Mouse (Mus musculus) hindbrain, embryonic 12.5 days (tissue): Measurements from ENCODE around the gene Shisa6. TPM values are rescaled to one million over a fixed set of nuclear protein-coding genes. Genes with fewer than 3 reads are reported as not detected.

Experiments
- ATAC-seq: fragments of 200-750 bp; cut with Nextera tagmentation; 2 replicates; pipeline ENCODE4 v1.8.0; 2017; ENCODE audit warnings: moderate TSS enrichment; ENCODE audit not compliant: low FRiP score
- H3K27ac ChIP-seq: fragments of 300-500 bp; sonication (generic); 2 replicates; pipeline ENCODE4 v1.5.1; 2016; ENCODE audit warnings: mild to moderate bottlenecking
- H3K27me3 ChIP-seq: fragments of 300-500 bp; sonication (generic); 2 replicates; pipeline ENCODE4 v1.6.1; 2016; ENCODE audit warnings: mild to moderate bottlenecking
- H3K36me3 ChIP-seq: fragments of 300-500 bp; sonication (generic); 2 replicates; pipeline ENCODE4 v1.6.1; 2016; ENCODE audit warnings: mild to moderate bottlenecking
- H3K4me1 ChIP-seq: fragments of 300-500 bp; sonication (generic); 2 replicates; pipeline ENCODE4 v1.6.1; 2016
- H3K4me2 ChIP-seq: fragments of 300-500 bp; sonication (generic); replicated peaks from 2 replicates; pipeline ENCODE4 v1.6.1; 2016; ENCODE audit warnings: mild to moderate bottlenecking
- H3K4me3 ChIP-seq: fragments of 300-500 bp; sonication (generic); 2 replicates; pipeline ENCODE4 v1.5.1; 2016; ENCODE audit warnings: mild to moderate bottlenecking
- H3K9ac ChIP-seq: fragments of 300-500 bp; sonication (generic); 2 replicates; pipeline ENCODE4 v1.6.1; 2016; ENCODE audit warnings: mild to moderate bottlenecking, moderate library complexity
- H3K9me3 ChIP-seq: fragments of 300-500 bp; sonication (generic); replicated peaks from 2 replicates; pipeline ENCODE4 v1.6.1; 2016; ENCODE audit warnings: mild to moderate bottlenecking
- WGBS: fragments of 180-500 bp; shearing (Covaris S2); methylation state at CpG from one replicate; pipeline ENCODE4 v1.1.7; 2016; 5-methylcytosine and 5-hydroxymethylcytosine counted together
- polyA plus RNA-seq: library from polyadenylated mRNA; unstranded; fragments of >200 nt; fragmentation: Nextera tagmentation; extraction: Ambion mirVana; gene quantifications from 2 replicates; pipeline ENCODE4 v1.2.1, GENCODE M21; 2016

The Shisa6 gene
- polyA plus RNA-seq: 0.93 and 2.7 TPM in 2 replicates

DNA sequence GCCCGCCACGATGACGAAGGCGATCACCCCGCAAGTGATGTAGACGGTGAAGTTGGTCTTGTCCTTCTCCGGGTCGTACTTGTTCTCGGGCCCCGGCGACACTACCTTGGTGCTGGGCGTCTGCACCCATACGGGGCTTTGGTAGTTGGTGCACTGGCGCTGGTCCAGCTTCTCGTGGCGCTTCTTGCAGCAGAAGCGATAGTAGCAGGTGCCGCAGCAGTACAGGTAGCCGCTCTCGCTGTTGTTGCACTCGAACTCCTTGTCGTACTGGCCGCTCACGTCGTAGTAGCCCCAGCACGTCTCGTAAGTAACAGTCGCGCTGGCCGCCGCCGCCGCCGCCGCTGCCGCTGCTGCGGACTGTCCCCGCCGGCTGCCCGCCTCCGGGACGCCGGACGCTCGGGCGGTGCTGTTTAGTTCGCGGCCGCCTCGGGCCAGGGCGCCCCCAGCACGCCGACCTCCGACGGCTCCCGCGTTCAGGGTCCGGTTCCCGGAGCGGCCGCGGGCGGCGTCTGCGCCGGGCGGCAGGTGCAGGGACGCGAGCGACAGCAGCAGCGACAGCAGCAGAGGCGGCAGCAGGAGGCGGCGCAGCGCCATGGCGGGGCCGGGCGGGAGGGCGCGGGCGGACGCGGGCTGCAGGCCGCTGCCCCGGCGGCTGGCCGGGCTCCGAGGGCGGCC is at the start of gene Shisa6:
Gene Shisa6 (minus strand): TSS at position 594 of the 675 bp plus-strand sequence.
- WGBS: 1% methylated on average over 78 of the region's 89 CpGs
- Histone ChIP-seq H3K9me3 (no peaks in the 10 kb centered on the region), H3K27ac (peak within 1 kb of the TSS; percentile 71), H3K4me2 (peak within 1 kb of the TSS; percentile 91), H3K9ac (peak within 1 kb of the TSS; percentile 71), H3K4me1 (peaks cover 19% of the 10 kb centered on the region), H3K27me3 (peaks cover 62% of the 10 kb centered on the region), H3K36me3 (no peaks in the 10 kb centered on the region), H3K4me3 (peak within 1 kb of the TSS; percentile 68)
- peak; percentile 66 for ATAC-seq

DNA sequence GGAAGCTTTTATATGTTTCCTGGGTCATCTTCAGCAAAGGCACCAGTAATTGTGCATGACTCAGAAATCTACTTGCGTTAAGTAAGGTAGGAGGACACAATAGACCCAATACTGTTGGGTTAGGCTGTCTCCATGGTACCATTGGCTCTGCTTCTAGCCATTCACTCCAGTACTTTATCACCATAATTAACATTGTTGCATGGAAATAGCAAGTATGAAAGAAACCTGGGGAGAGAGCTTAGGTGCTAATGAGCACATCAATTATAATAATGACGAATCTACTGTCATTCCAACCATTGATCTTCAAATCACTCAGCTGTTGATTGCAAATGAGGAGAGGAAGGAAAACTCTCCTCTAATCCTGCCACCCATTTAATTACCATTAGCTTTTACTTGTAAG is 48.1 kb upstream of the Shisa6 start:
- 18% methylated on average over 2 of the region's 2 CpGs for WGBS
- Histone ChIP-seq H3K36me3 (no peaks in the 10 kb centered on the region), H3K4me2 (no peak overlapping the region), H3K27ac (no peak overlapping the region), H3K4me1 (no peaks in the 10 kb centered on the region), H3K9ac (no peak overlapping the region), H3K4me3 (no peak overlapping the region), H3K9me3 (no peaks in the 10 kb centered on the region), H3K27me3 (peaks cover 7% of the 10 kb centered on the region; the same call in 1 of the 2 replicates)
- ATAC-seq: no peak

DNA sequence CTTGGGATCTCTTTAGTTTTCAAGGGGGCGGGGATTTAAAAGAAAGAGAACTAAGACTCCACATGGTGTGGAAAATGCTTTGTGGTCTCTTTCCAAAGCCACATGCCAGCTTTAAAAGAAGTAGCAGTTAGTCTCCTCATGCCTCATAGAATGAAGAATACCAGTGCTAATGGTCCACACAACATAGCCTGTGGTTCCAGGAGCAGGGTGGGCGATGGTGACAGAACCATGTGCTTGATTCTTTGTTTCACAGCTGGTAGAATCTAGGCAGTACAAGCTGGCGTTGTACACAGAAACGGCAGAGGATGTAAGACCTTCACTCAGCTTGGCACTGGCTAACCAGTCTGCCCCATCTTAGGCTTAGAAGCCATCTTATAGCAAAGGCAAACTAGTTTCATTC is 43.3 kb upstream of the Shisa6 start:
- H3K27me3 ChIP-seq: peaks cover 40% of the 10 kb centered on the region
- no peak overlapping the region for H3K4me2 ChIP-seq
- H3K27ac ChIP-seq: no peak overlapping the region
- no peaks in the 10 kb centered on the region for H3K36me3 ChIP-seq
- H3K4me3 ChIP-seq: no peak overlapping the region
- ATAC-seq: no peak
- 56% methylated on average over 4 of the region's 4 CpGs for WGBS
- H3K4me1 ChIP-seq: 0 out of 2 replicates have a peak, but pooled peaks cover 5% of the 10 kb centered on the region
- H3K9me3 ChIP-seq: no peaks in the 10 kb centered on the region
- H3K9ac ChIP-seq: no peak overlapping the region

DNA sequence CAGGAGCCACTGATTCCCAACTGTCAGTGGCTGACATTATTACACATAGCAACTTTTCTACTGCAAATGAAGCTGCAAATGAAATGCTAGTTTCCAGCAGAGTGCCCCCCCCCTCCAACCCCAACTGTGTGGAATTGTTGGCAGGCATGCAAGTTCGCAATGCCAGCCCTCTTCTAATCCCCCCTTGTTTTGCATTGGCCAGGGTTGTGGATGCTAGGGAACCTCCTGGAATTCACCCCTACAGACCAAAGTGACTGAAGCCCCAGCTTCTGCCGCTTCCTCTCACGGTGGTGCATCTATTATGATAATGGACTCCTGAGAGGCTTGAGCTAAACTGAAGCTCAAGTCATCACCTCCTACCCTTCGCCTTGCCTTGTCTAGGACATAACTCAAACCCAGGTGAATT is 42.6 kb upstream of the Shisa6 start:
- H3K27me3 ChIP-seq: peaks cover 40% of the 10 kb centered on the region
- H3K9me3 ChIP-seq: no peaks in the 10 kb centered on the region
- no peak overlapping the region for H3K4me2 ChIP-seq
- H3K9ac ChIP-seq: no peak overlapping the region
- no peaks in the 10 kb centered on the region for H3K36me3 ChIP-seq
- 0 out of 2 replicates have a peak, but pooled peaks cover 5% of the 10 kb centered on the region for H3K4me1 ChIP-seq
- H3K4me3 ChIP-seq: no peak overlapping the region
- WGBS: 10% methylated on average over 4 of the region's 4 CpGs
- ATAC-seq: no peak
- H3K27ac ChIP-seq: no peak overlapping the region

DNA sequence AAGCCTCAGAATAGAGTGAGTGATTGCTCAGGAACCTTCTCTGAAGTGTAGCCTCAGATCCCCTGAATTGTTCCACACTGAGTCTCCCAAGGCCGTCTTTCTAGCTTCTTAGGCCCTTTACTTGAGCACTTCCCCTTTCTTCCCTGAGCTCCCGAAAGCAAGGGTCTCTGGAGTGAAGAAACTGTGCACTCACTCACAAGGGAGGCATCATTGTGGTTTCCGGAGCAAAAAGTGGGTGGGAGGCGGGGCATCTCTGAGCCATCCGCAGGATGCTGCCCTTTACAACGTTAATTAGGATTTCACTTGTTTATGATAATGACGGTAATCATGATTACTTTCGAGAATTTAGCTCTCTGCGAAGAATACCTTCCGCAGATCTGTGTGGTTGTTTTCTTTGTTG is 41.6 kb upstream of the Shisa6 start:
- WGBS: 7% methylated on average over 10 of the region's 10 CpGs
- Histone ChIP-seq H3K4me2 (peak overlapping the region; percentile 22; the same call in 1 of the 2 replicates), H3K27me3 (peaks cover 40% of the 10 kb centered on the region), H3K4me3 (no peak overlapping the region), H3K9me3 (no peaks in the 10 kb centered on the region), H3K9ac (no peak overlapping the region), H3K36me3 (no peaks in the 10 kb centered on the region), H3K4me1 (0 out of 2 replicates have a peak, but pooled peaks cover 5% of the 10 kb centered on the region), H3K27ac (no peak overlapping the region)
- ATAC-seq: no peak

DNA sequence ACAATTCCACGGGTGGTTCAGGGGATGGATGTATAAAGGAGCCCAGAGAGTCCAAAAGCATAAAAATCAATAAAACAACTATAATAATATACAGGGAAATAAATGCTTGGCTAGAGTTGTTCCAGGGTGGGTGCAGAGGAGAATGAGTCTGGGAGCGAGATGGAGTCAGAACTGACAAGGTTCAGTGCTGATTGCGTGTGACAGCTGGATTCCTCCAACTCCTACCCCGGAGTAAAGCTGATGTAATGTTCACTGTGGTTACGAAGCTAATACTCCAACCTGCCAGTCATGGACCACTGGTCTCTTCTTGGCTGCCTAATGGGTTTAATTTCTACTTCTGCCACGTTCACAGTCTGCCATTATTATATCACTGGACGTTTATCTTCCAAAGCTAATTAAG is 36.5 kb upstream of the Shisa6 start:
- ATAC-seq: no peak
- WGBS: 76% methylated on average over 7 of the region's 7 CpGs
- no peak overlapping the region for H3K27ac ChIP-seq

DNA sequence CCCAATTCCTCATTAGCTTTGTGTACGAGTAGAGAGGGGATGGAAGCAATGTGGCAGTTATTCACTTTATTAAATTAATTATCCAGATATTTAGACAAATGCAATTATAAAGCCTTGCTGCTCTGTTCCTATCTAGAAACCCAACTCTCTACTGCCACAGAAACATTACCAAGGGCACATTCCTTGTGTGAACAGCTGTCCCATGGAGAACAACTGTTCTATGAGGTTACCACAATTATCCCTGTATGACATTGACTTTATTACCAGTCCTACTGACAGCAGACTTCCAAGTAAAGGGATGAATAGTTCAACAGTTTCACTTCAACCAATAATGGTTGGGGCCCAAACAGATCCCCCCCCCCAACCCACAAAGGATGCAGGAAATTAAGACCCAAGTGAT is 12.1 kb upstream of the Shisa6 start:
- no peak overlapping the region for H3K9ac ChIP-seq
- 77% methylated on average over 1 of the region's 1 CpGs for WGBS
- H3K4me2 ChIP-seq: no peak overlapping the region

More for the DNA sequence above, 36.5 kb upstream of the Shisa6 start:
- no peak overlapping the region for H3K4me3 ChIP-seq
- no peaks in the 10 kb centered on the region for H3K9me3 ChIP-seq
- H3K27me3 ChIP-seq: peaks cover 17% of the 10 kb centered on the region
- no peak overlapping the region for H3K4me2 ChIP-seq
- H3K9ac ChIP-seq: no peak overlapping the region
- 0 out of 2 replicates have a peak, but pooled peaks cover 3% of the 10 kb centered on the region for H3K4me1 ChIP-seq
- H3K36me3 ChIP-seq: no peaks in the 10 kb centered on the region

DNA sequence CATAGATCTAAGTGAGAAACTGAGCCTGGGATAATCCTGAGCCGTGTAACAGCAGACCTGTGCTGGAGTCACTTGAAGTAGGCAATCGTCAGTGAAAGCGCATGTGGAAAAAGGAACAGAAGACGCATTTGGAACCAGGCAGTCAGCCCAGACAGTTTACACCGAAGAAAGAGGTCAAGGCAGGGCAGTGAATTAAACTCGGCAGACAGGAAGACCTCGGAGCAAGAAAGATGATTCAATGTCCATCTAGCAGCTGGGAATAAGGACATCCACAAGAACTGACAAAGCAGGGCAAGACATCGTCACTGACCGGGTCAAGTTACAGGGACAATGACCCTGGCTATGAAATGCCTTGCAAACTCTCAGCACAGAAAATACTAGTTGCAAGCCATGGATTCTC is 10.1 kb upstream of the Shisa6 start:
- whole genome bisulfite sequencing: 78% methylated on average over 9 of the region's 9 CpGs
- H3K27ac ChIP-seq: no peak overlapping the region
- ATAC-seq: no peak

More for the DNA sequence above, 12.1 kb upstream of the Shisa6 start:
- H3K36me3 ChIP-seq: no peaks in the 10 kb centered on the region
- H3K4me3 ChIP-seq: no peak overlapping the region
- H3K9me3 ChIP-seq: no peaks in the 10 kb centered on the region
- no peaks in the 10 kb centered on the region for H3K4me1 ChIP-seq
- no peak for ATAC-seq
- no peaks in the 10 kb centered on the region for H3K27me3 ChIP-seq
- H3K27ac ChIP-seq: no peak overlapping the region

DNA sequence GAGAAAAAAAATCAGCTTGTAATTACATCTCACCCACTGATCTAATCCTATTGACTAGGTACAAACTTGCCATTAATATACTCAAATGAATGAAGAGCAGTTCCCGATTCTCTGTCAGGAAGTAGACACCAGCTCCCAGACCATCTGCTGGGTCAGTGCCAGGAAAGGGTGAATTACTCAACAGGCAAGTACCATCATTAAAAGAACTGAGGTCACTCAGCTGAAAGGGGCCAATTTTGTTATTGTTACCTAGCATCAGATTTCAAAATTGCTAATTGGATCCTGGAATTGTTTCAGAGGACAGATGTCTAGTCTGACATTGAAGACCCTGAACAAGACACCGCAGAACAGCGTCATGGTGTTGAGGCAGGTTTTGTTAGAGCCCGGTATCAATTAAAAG is 9.4 kb upstream of the Shisa6 start:
- 76% methylated on average over 4 of the region's 4 CpGs for WGBS
- 0 out of 2 replicates have a peak, but pooled peaks cover 3% of the 10 kb centered on the region for H3K27me3 ChIP-seq
- ATAC-seq: no peak
- H3K4me2 ChIP-seq: no peak overlapping the region
- no peak overlapping the region for H3K27ac ChIP-seq
- no peaks in the 10 kb centered on the region for H3K9me3 ChIP-seq
- H3K9ac ChIP-seq: no peak overlapping the region
- no peak overlapping the region for H3K4me3 ChIP-seq
- no peaks in the 10 kb centered on the region for H3K36me3 ChIP-seq
- no peaks in the 10 kb centered on the region for H3K4me1 ChIP-seq

More for the DNA sequence above, 10.1 kb upstream of the Shisa6 start:
- Histone ChIP-seq H3K27me3 (0 out of 2 replicates have a peak, but pooled peaks cover 3% of the 10 kb centered on the region), H3K4me2 (no peak overlapping the region), H3K4me3 (no peak overlapping the region), H3K9ac (no peak overlapping the region), H3K4me1 (no peaks in the 10 kb centered on the region), H3K9me3 (no peaks in the 10 kb centered on the region), H3K36me3 (no peaks in the 10 kb centered on the region)

DNA sequence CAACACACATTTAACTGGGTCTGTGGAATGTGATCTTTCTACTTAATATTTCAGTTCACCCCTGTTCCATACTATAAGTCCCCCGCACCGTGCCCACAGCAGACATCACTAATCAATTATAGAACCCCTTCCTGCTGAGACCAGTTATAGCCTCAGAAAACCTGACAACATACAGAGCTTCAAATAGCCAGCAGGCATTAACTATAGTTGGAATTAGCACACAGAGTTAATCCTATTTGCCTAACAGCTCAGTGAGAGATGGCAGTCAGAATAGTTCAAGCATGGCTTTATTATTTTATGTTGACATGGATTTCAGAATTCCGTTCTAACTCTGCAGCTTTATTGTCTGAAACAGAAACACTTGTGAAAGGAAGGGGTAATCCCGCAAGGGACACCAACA is 8.5 kb upstream of the Shisa6 start:
- H3K9ac ChIP-seq: no peak overlapping the region
- no peak for ATAC-seq
- 0 out of 2 replicates have a peak, but pooled peaks cover 3% of the 10 kb centered on the region for H3K27me3 ChIP-seq
- no peaks in the 10 kb centered on the region for H3K9me3 ChIP-seq
- WGBS: 90% methylated on average over 4 of the region's 4 CpGs
- H3K36me3 ChIP-seq: no peaks in the 10 kb centered on the region
- no peak overlapping the region for H3K4me2 ChIP-seq
- no peak overlapping the region for H3K27ac ChIP-seq
- H3K4me3 ChIP-seq: no peak overlapping the region
- H3K4me1 ChIP-seq: no peaks in the 10 kb centered on the region

DNA sequence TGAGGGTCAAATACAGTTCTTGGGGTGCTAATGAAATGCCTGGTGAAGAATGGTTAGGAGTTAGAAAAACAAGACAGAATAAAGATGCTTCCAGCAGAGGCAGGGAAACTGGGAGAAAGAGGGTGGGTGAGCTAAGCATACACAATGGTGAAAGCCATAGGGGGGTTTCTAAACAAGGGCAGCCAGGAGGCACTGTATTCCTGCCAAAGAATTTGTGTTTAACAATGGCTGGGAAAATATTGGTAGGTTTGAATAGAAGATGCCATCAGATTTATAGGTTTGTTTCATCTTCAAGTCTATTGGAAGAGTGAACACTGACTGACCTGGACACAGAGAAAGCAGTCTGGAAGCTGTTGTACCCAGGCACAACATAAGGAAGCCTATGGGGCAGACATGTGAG is 2.4 kb upstream of the Shisa6 start:
- Histone ChIP-seq H3K4me1 (peaks cover 16% of the 10 kb centered on the region), H3K27me3 (peaks cover 54% of the 10 kb centered on the region), H3K27ac (no peak overlapping the region), H3K9ac (no peak overlapping the region), H3K4me3 (no peak overlapping the region), H3K9me3 (no peaks in the 10 kb centered on the region), H3K36me3 (no peaks in the 10 kb centered on the region), H3K4me2 (peak overlapping the region; percentile 24; the same call in 1 of the 2 replicates)
- no peak for ATAC-seq

DNA sequence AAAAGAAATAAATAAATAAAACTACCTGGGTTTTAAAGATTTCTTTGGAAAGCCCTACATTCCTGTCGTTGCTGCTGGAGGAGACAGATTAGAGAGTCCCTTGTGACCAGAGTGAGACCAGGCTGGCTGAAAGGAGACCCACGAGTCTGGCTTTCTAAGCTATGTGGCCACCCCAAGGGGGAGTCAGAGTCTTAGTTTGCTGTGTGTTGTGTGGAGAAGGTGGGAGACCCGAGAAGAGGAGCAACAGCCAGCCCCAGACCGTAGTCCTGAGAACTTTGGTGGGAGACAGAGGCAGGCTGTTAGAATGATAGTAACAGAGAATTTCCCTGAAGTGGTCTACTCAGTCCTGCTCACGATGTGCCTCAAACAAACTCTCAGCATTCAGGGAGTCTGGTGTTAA is 1.6 kb upstream of the Shisa6 start:
- no peak overlapping the region for H3K4me3 ChIP-seq

DNA sequence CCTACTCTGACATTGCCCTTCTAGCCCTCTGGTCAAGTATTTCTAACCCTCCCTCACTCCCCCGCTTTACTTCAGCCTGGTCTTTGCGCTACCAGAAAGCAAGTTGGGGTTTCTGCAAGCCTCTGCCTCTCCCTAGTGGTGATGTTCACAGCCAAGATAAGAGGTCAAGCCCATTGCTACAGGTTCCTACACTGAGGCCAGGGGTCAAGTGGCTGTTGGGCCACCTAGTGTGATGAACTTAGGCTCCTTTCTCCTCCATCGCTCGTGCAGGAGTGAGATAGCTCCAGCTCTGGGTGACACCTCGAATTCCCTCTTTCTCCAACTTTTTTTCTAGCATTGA is 1.2 kb upstream of the Shisa6 start:
- Histone ChIP-seq H3K27me3 (peaks cover 64% of the 10 kb centered on the region), H3K9ac (no peak overlapping the region), H3K27ac (no peak overlapping the region), H3K36me3 (no peaks in the 10 kb centered on the region), H3K4me2 (peak overlapping the region; percentile 91), H3K4me3 (peak overlapping the region; percentile 68), H3K9me3 (no peaks in the 10 kb centered on the region), H3K4me1 (peaks cover 19% of the 10 kb centered on the region)
- WGBS: 7% methylated on average over 5 of the region's 5 CpGs
- peak; percentile 29 for ATAC-seq

More for the DNA sequence above, 1.6 kb upstream of the Shisa6 start:
- Histone ChIP-seq H3K4me2 (peak overlapping the region; percentile 24; the same call in 1 of the 2 replicates), H3K27ac (no peak overlapping the region), H3K27me3 (peaks cover 62% of the 10 kb centered on the region), H3K36me3 (no peaks in the 10 kb centered on the region), H3K9ac (no peak overlapping the region), H3K4me1 (peaks cover 19% of the 10 kb centered on the region), H3K9me3 (no peaks in the 10 kb centered on the region)
- no peak for ATAC-seq
- 1% methylated on average over 5 of the region's 5 CpGs for WGBS
